Mouse (Mus musculus) midbrain, embryonic 12.5 days (tissue): Measurements from ENCODE around the gene Brd7. TPM values are rescaled to one million over a fixed set of nuclear protein-coding genes. Genes with fewer than 3 reads are reported as not detected.

Experiments used
- ATAC-seq: fragments of 200-750 bp; cut with Nextera tagmentation; 2 replicates; pipeline ENCODE4 v1.8.0; 2017; ENCODE audit warnings: low read depth, moderate TSS enrichment, moderate library complexity; ENCODE audit not compliant: low FRiP score
- H3K27ac ChIP-seq: fragments of 300-500 bp; sonication (generic); replicated peaks from 2 replicates; pipeline ENCODE4 v1.5.1; 2016; ENCODE audit warnings: mild to moderate bottlenecking
- H3K27me3 ChIP-seq: fragments of 300-500 bp; sonication (generic); 2 replicates; pipeline ENCODE4 v1.6.1; 2016; ENCODE audit warnings: mild to moderate bottlenecking
- H3K36me3 ChIP-seq: fragments of 300-500 bp; sonication (generic); 2 replicates; pipeline ENCODE4 v1.6.1; 2016
- H3K4me1 ChIP-seq: fragments of 300-500 bp; sonication (generic); 2 replicates; pipeline ENCODE4 v1.6.1; 2016
- H3K4me2 ChIP-seq: fragments of 300-500 bp; sonication (generic); replicated peaks from 2 replicates; pipeline ENCODE4 v1.6.1; 2016; ENCODE audit warnings: mild to moderate bottlenecking, moderate library complexity
- H3K4me3 ChIP-seq: fragments of 300-500 bp; sonication (generic); 2 replicates; pipeline ENCODE4 v1.5.1; 2016; ENCODE audit warnings: mild to moderate bottlenecking
- H3K9ac ChIP-seq: fragments of 300-500 bp; sonication (generic); replicated peaks from 2 replicates; pipeline ENCODE4 v1.6.1; 2016; ENCODE audit warnings: mild to moderate bottlenecking, moderate library complexity
- H3K9me3 ChIP-seq: fragments of 300-500 bp; sonication (generic); 2 replicates; pipeline ENCODE4 v1.6.1; 2016; ENCODE audit warnings: mild to moderate bottlenecking
- WGBS: fragments of 180-500 bp; shearing (Covaris S2); methylation state at CpG from one replicate; pipeline ENCODE4 v1.1.7; 2016; 5-methylcytosine and 5-hydroxymethylcytosine counted together
- polyA plus RNA-seq: library from polyadenylated mRNA; unstranded; fragments of >200 nt; fragmentation: Nextera tagmentation; extraction: Ambion mirVana; gene quantifications from 2 replicates; pipeline ENCODE4 v1.2.1, GENCODE M21; 2016

Gene Brd7
- polyA plus RNA-seq, 1 experiment from 2014 or later, result 83.9 TPM

DNA sequence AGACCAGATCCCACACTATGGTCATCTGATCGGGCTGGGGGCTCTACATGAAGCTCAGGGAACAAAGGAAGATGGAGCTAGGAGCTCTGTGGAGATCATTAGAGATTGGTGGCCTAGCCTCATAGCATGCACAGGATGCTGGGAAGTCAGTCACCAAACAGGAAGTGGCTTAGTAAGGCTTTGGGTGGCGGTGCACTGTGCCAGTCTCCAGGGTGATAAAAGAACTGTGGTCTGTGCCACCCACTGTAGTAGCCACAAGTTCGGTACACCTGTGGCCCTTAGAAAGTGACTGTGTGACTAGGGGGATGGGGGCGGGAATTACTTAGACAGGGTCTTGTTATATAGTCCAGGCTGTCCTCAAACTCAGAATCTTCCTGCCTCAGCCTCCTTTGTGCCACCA, 56.2 kb downstream of the Brd7 start:
- Histone ChIP-seq H3K27ac (no peak overlapping the region), H3K4me1 (peaks cover 11% of the 10 kb centered on the region), H3K4me3 (no peak overlapping the region), H3K9me3 (no peaks in the 10 kb centered on the region), H3K9ac (no peak overlapping the region), H3K4me2 (no peak overlapping the region), H3K36me3 (no peaks in the 10 kb centered on the region), H3K27me3 (no peaks in the 10 kb centered on the region)
- no peak for ATAC-seq
- WGBS, result 92% methylated on average over 4 of the region's 4 CpGs

DNA sequence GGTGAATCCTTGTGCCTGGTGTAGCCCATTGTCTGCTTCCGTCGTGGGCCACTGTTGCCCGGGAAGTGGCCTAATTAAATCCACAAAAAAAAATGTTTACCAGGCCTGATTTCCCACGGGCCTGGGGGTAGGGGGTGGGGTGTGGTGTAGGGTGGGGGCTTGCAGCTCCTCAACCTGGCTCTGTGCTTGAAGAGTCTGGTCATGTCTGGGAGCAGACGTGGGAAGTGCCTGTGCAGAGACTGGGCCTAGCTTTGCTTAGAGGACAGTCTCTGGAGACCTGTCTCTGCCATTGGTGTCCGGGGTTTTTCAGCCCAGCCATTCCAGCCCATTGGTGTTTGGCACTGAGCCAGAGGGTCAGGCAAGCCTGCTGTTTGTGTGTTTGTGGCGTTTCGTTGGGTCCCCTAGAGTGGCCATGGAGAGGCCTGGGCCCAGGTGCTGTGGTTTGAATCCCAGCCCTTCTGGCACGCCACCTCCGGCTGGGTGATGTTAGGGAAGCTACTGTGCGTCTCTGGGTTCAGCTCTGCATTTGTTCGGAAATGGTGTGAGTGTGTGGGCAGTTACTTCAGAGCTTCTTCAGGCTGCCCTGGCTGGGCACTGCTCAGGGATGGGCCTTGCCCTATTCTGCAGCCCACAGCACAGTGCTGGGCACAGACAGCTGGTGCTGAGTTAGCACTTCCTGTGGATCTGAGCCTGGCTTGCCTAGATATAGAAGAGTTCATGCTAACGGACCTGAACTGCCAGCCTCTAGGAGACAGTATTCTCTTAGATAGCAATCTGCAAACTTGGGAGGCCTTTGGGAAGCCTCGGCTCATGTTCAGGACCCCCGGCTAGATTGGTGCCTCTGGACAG, 60.2 kb downstream of the Brd7 start:
- H3K4me2 ChIP-seq, result no peak overlapping the region

DNA sequence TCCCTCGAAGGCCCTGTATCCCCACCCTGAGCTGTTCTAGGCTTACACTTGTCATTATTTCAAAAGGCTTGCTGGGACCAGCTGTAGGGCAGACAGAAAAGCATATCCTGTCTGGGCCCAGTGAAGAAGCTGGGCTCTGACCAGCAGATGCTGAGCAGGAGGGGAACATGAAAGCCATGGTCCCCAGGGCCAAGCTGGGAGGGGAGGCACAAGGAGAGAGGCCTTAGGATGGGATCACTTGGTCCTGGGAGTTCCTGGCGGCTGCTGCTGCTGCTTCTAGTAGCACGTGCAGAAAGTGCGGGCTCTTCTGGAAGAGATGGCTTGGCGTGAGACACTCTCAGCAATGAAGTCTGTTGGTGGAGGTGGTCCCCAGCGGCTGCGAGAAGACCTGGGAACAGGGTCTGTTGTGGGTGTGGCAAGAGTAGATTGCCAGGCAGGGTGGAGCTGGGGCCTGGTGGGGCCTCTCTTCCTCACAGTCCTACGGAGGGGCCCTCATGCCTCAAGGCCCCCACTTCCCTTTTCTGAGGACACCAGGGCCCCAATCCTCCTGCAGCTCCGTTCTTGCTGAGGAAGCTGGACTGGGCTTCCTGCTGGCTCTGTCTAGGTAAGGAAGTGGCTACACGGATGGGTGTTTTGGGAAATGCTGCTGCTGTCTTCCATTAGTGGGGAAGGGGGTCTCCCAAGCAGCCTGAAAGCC, 61.9 kb downstream of the Brd7 start:
- no peaks in the 10 kb centered on the region for H3K9me3 ChIP-seq
- H3K4me2 ChIP-seq, result no peak overlapping the region
- 81% methylated on average over 10 of the region's 10 CpGs for WGBS
- no peak overlapping the region for H3K9ac ChIP-seq
- H3K27ac ChIP-seq, result no peak overlapping the region
- H3K4me1 ChIP-seq, result peaks cover 11% of the 10 kb centered on the region
- no peak for ATAC-seq
- no peaks in the 10 kb centered on the region for H3K36me3 ChIP-seq
- H3K27me3 ChIP-seq, result no peaks in the 10 kb centered on the region
- H3K4me3 ChIP-seq, result no peak overlapping the region

More for the DNA sequence above, 60.2 kb downstream of the Brd7 start:
- H3K27me3 ChIP-seq, result no peaks in the 10 kb centered on the region
- H3K9me3 ChIP-seq, result no peaks in the 10 kb centered on the region
- H3K9ac ChIP-seq, result no peak overlapping the region; the same call in 1 of the 2 replicates
- ATAC-seq, result no peak
- H3K4me1 ChIP-seq, result peaks cover 11% of the 10 kb centered on the region
- 64% methylated on average over 15 of the region's 15 CpGs for WGBS
- no peak overlapping the region for H3K27ac ChIP-seq
- no peak overlapping the region for H3K4me3 ChIP-seq
- H3K36me3 ChIP-seq, result no peaks in the 10 kb centered on the region

DNA sequence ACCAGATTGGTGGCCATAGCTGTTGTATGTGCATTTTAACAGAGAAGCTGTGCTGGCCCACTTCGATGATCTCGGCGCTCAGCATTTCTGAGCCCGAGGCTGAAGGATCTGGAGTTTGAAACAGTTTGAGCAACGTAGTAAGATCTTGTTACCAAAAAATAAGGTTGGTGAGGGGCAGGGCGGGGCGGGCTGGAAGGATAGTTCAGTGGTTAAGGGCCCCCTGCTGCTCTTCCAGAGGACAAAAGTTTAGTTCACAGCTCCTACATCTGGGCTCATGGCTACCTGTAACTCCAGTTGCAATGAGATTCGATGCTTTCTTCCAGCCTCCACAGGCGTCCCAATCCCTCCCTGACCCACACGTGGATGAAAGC, 63.3 kb downstream of the Brd7 start:
- Histone ChIP-seq H3K9me3 (no peaks in the 10 kb centered on the region), H3K9ac (no peak overlapping the region), H3K4me3 (no peak overlapping the region), H3K4me1 (peaks cover 11% of the 10 kb centered on the region), H3K27ac (no peak overlapping the region), H3K36me3 (no peaks in the 10 kb centered on the region), H3K4me2 (no peak overlapping the region), H3K27me3 (no peaks in the 10 kb centered on the region)
- WGBS, result 87% methylated on average over 10 of the region's 10 CpGs
- no peak for ATAC-seq

DNA sequence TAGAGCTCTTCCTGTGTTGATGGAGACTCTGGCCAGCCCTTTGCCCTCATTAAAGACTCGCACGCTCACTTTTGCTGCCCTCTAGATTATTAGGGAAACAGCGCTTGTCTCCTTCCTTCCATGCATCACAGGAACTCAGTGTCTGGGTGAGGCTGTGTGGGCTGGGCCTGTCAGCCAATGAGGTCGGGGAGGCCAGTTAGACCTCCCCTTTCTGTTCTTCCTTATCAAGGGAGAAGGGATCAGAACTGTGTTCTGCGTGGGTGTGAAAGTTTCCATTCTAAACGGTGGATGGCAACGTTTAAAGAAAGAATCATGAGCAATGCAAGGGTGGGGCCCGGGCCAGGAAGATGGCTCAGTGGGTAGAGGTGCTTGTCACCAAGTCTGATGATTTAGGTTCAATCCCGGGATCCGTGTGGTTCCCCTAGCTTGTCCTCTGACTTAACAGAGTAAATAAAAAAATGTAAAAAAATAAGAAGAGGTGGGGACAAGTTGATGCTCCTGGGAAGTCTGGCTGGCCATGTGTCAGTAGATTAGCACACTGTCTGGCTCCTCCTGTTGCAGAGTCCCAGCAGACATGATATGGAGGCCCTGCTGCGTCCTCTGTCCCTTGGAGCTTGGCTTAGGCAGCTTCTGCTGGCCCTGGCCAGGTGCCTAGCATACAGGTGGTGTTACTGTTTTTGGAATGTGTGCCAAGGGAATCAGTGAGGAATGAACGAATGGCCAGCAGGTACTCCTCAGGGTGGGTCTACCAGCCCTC, 63.8 kb downstream of the Brd7 start:
- ATAC-seq, result no peak
- H3K27ac ChIP-seq, result no peak overlapping the region

DNA sequence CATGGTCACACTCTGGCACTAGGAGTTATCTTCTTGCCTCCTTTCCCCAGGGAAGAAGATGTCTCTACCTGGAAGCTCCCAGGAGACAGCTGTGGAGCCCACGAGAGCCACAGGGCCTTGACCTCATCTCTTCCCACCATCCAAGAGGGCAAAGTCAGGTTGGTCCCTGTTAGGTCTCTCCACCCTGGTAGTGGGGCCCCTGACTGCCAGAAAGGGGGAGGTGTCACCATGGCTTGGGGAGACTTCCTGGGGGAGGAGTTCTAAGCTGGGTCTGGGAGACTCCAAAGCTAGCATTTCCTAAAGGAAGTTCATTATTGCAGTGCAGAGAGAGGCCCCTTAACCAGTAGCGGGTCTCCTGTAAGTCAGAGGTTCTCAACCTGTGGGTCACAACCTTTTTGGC, 67.0 kb downstream of the Brd7 start:
- no peak overlapping the region for H3K4me2 ChIP-seq
- 87% methylated on average over 2 of the region's 2 CpGs for WGBS
- no peaks in the 10 kb centered on the region for H3K27me3 ChIP-seq
- H3K4me3 ChIP-seq, result no peak overlapping the region
- H3K36me3 ChIP-seq, result no peaks in the 10 kb centered on the region
- H3K9ac ChIP-seq, result no peak overlapping the region
- no peaks in the 10 kb centered on the region for H3K9me3 ChIP-seq
- H3K27ac ChIP-seq, result no peak overlapping the region
- no peaks in the 10 kb centered on the region for H3K4me1 ChIP-seq
- no peak for ATAC-seq

More for the DNA sequence above, 63.8 kb downstream of the Brd7 start:
- H3K4me1 ChIP-seq, result peaks cover 11% of the 10 kb centered on the region
- H3K9me3 ChIP-seq, result no peaks in the 10 kb centered on the region
- no peak overlapping the region for H3K4me2 ChIP-seq
- H3K27me3 ChIP-seq, result no peaks in the 10 kb centered on the region
- no peaks in the 10 kb centered on the region for H3K36me3 ChIP-seq
- WGBS, result 71% methylated on average over 12 of the region's 12 CpGs
- no peak overlapping the region for H3K9ac ChIP-seq
- H3K4me3 ChIP-seq, result no peak overlapping the region

DNA sequence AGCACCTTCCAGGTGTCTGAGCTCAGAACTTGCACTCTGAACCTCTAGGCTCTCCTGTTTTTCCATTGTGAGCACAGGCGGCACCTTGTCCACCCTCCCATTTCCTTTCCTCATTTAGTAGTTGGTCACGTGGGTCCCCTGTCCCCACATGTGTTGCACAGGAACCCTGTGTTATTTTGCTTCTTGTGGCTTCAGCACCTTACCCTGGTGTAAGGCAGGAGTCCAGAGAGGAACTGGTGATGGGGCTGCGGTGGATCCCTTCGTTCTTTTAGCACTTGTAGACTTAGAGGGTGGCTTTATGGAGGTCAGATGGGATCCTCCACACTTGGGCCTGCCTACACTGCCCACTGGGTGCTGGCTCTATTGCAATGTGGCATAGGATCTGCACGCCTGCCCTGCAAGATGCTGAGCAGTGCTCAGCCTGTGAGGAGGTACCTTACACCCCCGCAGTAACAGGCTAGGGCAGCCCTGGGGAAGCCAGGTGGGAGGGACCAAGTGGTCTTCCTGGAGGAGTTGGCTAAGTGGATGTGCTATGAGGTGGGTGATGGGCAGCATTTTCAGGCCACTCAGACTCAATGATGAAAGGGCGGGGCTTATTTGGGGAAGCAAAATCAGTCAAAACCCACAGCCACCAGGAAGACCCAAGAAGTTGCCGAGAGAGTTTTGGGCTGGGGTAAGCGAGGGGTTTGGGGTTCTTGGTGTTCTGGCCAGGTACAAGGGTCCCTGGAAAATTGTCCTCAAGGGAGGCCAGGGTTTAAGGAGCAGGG, 68.2 kb downstream of the Brd7 start:
- H3K9ac ChIP-seq, result no peak overlapping the region
- no peaks in the 10 kb centered on the region for H3K27me3 ChIP-seq

DNA sequence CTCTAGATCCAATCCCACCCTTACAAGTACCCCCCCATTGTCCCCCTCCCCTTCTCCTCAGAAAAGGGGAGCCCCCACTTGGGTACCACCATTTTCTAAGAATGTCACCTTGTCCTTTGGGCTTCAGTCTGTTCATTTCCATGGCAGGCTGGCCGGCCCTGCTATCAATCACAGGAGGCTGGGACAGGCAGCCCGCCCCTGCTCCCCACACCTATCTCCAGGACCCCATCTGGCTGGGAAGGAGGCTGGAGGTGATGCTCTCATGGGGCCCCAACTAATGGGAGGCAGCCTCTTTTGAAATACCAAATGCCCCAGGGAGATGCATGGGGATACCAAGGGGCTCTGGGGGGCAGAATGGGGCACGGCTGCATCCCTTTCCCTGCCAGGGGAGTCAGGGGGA, 69.1 kb downstream of the Brd7 start:
- 94% methylated on average over 3 of the region's 3 CpGs for WGBS
- Histone ChIP-seq H3K36me3 (no peaks in the 10 kb centered on the region), H3K9me3 (no peaks in the 10 kb centered on the region), H3K9ac (no peak overlapping the region), H3K4me1 (peaks cover 2% of the 10 kb centered on the region; the same call in 1 of the 2 replicates), H3K27me3 (no peaks in the 10 kb centered on the region), H3K27ac (no peak overlapping the region), H3K4me3 (no peak overlapping the region), H3K4me2 (no peak overlapping the region)
- no peak for ATAC-seq

More for the DNA sequence above, 68.2 kb downstream of the Brd7 start:
- Histone ChIP-seq H3K4me1 (peaks cover 2% of the 10 kb centered on the region; the same call in 1 of the 2 replicates), H3K4me2 (no peak overlapping the region), H3K9me3 (no peaks in the 10 kb centered on the region), H3K4me3 (no peak overlapping the region), H3K27ac (no peak overlapping the region), H3K36me3 (no peaks in the 10 kb centered on the region)
- WGBS, result 90% methylated on average over 9 of the region's 9 CpGs
- ATAC-seq, result no peak

DNA sequence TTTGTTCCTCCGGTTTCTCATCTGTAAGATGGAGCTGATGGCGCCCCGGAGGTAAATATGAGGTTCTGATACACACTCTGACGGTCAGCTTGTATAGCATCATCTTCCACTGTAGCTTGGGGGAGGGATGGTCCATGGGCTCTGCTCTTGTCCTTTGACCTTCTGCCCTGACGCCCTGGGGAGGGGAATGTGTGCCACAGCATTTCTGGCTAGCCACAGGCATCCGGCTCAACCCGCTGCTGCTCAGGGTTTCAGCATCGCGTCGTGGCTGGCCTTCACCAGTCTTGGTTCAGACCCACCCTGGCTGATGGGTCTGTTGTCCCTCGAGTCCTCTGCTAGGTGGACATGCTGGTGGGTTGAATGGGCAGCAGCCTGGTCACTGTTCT, 70.7 kb downstream of the Brd7 start:
- H3K4me1 ChIP-seq, result peaks cover 2% of the 10 kb centered on the region; the same call in 1 of the 2 replicates
- H3K27me3 ChIP-seq, result no peaks in the 10 kb centered on the region
- H3K4me3 ChIP-seq, result no peak overlapping the region
- H3K4me2 ChIP-seq, result no peak overlapping the region
- no peaks in the 10 kb centered on the region for H3K9me3 ChIP-seq
- 87% methylated on average over 11 of the region's 11 CpGs for WGBS
- no peak overlapping the region for H3K9ac ChIP-seq
- no peaks in the 10 kb centered on the region for H3K36me3 ChIP-seq
- no peak overlapping the region for H3K27ac ChIP-seq
- no peak for ATAC-seq

DNA sequence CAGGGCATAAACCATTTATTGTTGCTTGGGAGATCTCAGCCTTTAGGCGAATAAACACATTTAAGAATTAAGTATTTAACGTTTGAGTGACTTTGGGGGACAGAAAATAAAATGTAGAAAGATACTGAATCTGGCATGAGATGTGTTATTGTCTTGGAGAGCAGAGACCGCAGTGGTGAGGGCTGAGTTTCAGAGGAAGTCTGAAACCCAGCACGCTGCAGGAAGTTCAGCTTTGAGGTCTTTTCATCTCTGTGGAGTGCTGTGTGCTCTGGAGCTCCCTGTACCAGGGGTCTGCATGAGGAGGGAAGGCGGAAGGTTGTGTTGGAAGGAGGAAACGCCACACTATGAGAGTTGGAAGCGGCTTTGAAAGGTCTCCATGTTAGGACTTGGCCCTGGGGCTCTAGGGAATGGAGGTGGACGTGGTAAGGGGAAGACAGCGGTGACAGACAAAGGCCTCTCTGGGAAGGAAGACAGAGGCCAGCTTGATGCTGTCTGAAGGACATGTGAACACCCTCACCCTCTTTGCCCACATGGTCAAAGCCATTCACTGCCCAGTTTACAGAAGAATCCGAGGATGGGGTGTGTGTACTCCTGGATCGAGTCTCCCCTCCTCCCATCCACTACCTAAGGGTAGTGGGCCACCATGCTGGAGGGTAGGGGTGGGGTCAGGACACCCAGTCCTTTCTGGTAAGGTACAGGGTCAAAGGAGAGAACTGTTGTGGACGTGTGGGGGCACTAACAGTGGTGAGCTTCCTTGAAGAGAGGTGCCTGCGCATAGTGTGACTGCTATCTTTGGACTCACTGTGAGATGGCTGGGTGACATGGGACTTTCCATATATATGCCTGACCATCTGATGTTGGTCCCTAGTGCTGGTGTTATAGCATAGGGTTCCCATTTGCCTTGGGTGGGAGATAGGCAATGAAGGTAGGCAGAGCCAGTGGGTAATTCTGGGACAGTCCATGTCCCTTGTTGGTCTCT, 71.4 kb downstream of the Brd7 start:
- Histone ChIP-seq H3K27ac (no peak overlapping the region), H3K4me2 (no peak overlapping the region), H3K27me3 (no peaks in the 10 kb centered on the region), H3K9me3 (no peaks in the 10 kb centered on the region), H3K4me1 (peaks cover 2% of the 10 kb centered on the region; the same call in 1 of the 2 replicates), H3K9ac (no peak overlapping the region), H3K36me3 (no peaks in the 10 kb centered on the region), H3K4me3 (no peak overlapping the region)
- no peak for ATAC-seq
- WGBS, result 88% methylated on average over 13 of the region's 13 CpGs
